Mouse (Mus musculus): ENCODE data around the gene Lrba. TPM values are rescaled to one million over a fixed set of nuclear protein-coding genes. Genes with fewer than 3 reads are reported as not detected.

The Lrba gene
- polyA plus RNA-seq, 1 experiment from 2014 or later = 7.3 TPM

DNA sequence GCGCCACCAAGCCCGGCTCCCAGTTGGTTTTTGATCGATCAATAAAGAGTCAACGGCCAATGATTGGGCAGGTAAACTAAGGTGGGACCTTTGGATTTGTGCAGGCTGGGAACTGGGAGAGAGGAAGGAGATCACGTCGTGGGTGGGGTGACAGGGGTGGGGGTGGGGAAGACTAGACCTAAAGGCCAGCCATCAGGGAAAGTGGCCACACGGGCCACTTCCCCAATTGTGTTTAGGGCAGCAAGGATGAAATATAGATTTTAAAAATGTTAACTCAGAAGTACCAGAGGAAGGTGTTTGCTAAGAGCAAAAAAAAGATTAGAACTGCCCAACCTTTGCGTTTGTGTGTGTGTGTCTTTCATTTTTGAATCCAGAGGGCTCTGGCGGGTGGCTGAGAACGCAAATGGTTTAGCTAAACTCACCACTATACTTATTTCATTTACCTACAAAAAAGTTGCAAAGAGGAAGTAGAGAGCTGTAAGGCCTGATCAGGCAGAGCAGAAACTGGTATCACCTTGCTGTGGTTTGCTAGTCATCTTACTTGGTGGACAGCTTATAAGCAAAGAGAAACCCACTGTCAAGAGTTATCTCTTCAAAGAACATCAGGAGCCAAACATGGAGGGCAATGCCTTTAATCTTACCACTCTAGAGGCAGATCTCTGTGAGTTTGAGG, 14.1 kb upstream of the Lrba start:
- 91% methylated on average over 10 of the region's 10 CpGs for WGBS
- no peaks in the 10 kb centered on the region for H3K27me3 ChIP-seq
- no peaks in the 10 kb centered on the region for H3K36me3 ChIP-seq
- H3K4me1 ChIP-seq = no peaks in the 10 kb centered on the region
- H3K4me3 ChIP-seq = no peak overlapping the region
- H3K9me3 ChIP-seq = no peaks in the 10 kb centered on the region
- no peak overlapping the region for H3K27ac ChIP-seq
- ATAC-seq (ENCODE audit: insufficient number of reproducible peaks, insufficient read depth, low FRiP score, low TSS enrichment) = no peak
- no peak overlapping the region for H3K9ac ChIP-seq
- H3K4me2 ChIP-seq (replicated peaks) = no peak overlapping the region

GRCm38 (mm10) chr3:86210959-86211358, 13.5 kb upstream of the Lrba start:
- WGBS = 83% methylated on average over 3 of the region's 3 CpGs
- H3K27me3 ChIP-seq = no peaks in the 10 kb centered on the region
- no peaks in the 10 kb centered on the region for H3K4me1 ChIP-seq
- no peak overlapping the region for H3K4me2 ChIP-seq (replicated peaks)
- H3K27ac ChIP-seq = no peak overlapping the region
- no peak for ATAC-seq (ENCODE audit: insufficient number of reproducible peaks, insufficient read depth, low FRiP score, low TSS enrichment)
- H3K9me3 ChIP-seq = no peaks in the 10 kb centered on the region
- no peak overlapping the region for H3K9ac ChIP-seq
- H3K36me3 ChIP-seq = no peaks in the 10 kb centered on the region
- no peak overlapping the region for H3K4me3 ChIP-seq

GRCm38 (mm10) chr3:86214248-86214647, 10.2 kb upstream of the Lrba start:
- no peak overlapping the region for H3K27ac ChIP-seq
- H3K9ac ChIP-seq = no peak overlapping the region
- H3K4me1 ChIP-seq = no peaks in the 10 kb centered on the region
- no peaks in the 10 kb centered on the region for H3K27me3 ChIP-seq
- H3K9me3 ChIP-seq = no peaks in the 10 kb centered on the region
- H3K36me3 ChIP-seq = no peaks in the 10 kb centered on the region
- no peak overlapping the region for H3K4me3 ChIP-seq
- ATAC-seq (ENCODE audit: insufficient number of reproducible peaks, insufficient read depth, low FRiP score, low TSS enrichment) = no peak
- H3K4me2 ChIP-seq (replicated peaks) = no peak overlapping the region
- WGBS = 89% methylated on average over 4 of the region's 4 CpGs

DNA sequence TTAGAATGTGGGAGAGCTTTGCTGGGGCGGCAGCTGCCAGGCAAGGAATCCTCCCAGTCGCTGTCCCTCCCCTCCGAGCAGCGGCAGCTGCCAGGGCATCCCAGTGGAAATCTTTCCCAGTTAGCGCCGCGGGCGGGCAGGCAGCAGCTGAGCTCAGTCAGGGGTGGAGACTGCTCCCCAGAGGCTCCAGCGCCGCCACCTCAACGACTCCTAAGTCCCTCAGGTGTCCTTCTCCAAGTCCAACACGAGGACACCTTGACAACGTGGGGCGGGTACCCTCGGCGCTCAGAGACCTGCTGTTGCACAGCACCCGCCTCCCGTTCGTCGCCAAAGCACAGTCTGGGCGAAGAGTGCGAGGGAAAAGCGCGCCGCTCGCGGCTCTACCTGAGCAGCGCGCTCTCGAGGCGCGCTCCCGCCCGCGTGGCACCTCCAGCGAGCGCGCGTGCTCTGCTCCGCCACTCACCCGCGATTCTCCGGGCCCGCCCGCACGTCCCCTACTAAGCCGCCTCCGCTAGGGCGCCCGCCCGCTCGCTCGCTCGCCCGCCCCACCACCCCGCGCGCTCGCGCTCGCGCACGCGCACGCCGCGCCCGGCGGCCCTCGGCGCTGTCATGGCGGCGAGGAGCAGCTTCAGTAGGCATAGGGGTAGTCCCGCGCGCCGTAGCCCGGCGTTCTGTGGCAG, 706 bp upstream of the Lrba start:
- H3K36me3 ChIP-seq = no peaks in the 10 kb centered on the region
- H3K27ac ChIP-seq = peak overlapping the region; percentile 90
- H3K9ac ChIP-seq = peak overlapping the region; percentile 73
- under 1% methylated on average over 75 of the region's 79 CpGs for WGBS
- peak; percentile 93 for ATAC-seq (ENCODE audit: insufficient number of reproducible peaks, insufficient read depth, low FRiP score, low TSS enrichment)
- no peaks in the 10 kb centered on the region for H3K27me3 ChIP-seq
- peak overlapping the region; percentile 91 for H3K4me3 ChIP-seq
- H3K9me3 ChIP-seq = no peaks in the 10 kb centered on the region
- peak overlapping the region; percentile 88 for H3K4me2 ChIP-seq (replicated peaks)
- H3K4me1 ChIP-seq = 0 out of 2 replicates have a peak, but pooled peaks cover 4% of the 10 kb centered on the region

DNA sequence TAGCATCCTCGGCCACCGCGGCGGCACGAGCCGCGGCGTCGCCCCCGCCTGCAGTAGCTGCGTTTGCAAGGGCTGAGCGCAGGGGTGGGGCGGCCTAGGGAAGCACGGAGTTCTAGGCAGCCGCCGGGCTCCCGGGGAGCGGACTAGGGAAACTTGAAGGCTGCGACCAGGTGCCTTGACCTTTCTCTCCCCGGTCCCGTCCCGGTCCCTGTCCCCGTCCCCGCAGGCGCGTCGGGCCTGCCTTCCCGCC, 241 bp upstream of the Lrba start:
- H3K36me3 ChIP-seq = no peaks in the 10 kb centered on the region
- no peaks in the 10 kb centered on the region for H3K9me3 ChIP-seq
- H3K4me2 ChIP-seq (replicated peaks) = peak overlapping the region; percentile 88
- peak overlapping the region; percentile 73 for H3K9ac ChIP-seq
- peak overlapping the region; percentile 91 for H3K4me3 ChIP-seq
- H3K4me1 ChIP-seq = 0 out of 2 replicates have a peak, but pooled peaks cover 4% of the 10 kb centered on the region
- 0% methylated on average over 21 of the region's 28 CpGs for WGBS
- H3K27me3 ChIP-seq = no peaks in the 10 kb centered on the region
- H3K27ac ChIP-seq = peak overlapping the region; percentile 90
- ATAC-seq (ENCODE audit: insufficient number of reproducible peaks, insufficient read depth, low FRiP score, low TSS enrichment) = no peak

GRCm38 (mm10) chr3:86231532-86232086, 7.1 kb downstream of the Lrba start:
- 58% methylated on average over 1 of the region's 1 CpGs for whole genome bisulfite sequencing
- H3K4me3 ChIP-seq = no peak overlapping the region
- no peak overlapping the region for H3K27ac ChIP-seq
- no peaks in the 10 kb centered on the region for H3K27me3 ChIP-seq
- no peak overlapping the region for H3K9ac ChIP-seq
- H3K9me3 ChIP-seq = no peaks in the 10 kb centered on the region
- no peak for ATAC-seq (ENCODE audit: insufficient number of reproducible peaks, insufficient read depth, low FRiP score, low TSS enrichment)
- H3K36me3 ChIP-seq = no peaks in the 10 kb centered on the region
- no peak overlapping the region for H3K4me2 ChIP-seq (replicated peaks)
- no peaks in the 10 kb centered on the region for H3K4me1 ChIP-seq

DNA sequence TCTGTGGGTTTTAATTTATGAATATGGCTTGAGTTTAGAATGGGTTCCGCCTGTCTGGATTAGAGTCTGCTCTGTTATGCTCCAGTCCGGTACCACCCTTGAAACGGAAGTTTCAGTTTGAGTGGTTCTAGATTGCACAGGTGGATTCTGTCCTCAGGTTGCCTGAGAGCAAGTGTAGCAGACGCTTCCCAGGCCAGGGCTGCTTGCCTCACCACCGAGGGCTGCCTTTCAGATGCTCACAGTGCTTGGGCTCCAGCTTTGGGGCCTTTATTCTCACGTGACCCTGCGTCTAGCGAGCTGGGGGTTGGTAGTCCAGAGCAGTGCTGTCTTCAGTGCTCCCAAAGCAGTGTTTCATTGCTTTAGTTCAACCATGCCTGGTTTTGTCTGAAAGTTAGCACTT, 22.7 kb downstream of the Lrba start:
- H3K4me1 ChIP-seq = no peaks in the 10 kb centered on the region
- H3K4me3 ChIP-seq = no peak overlapping the region
- no peaks in the 10 kb centered on the region for H3K9me3 ChIP-seq
- H3K4me2 ChIP-seq (replicated peaks) = no peak overlapping the region
- WGBS = 65% methylated on average over 8 of the region's 8 CpGs
- no peak for ATAC-seq (ENCODE audit: insufficient number of reproducible peaks, insufficient read depth, low FRiP score, low TSS enrichment)
- H3K27me3 ChIP-seq = no peaks in the 10 kb centered on the region
- no peak overlapping the region for H3K9ac ChIP-seq
- no peak overlapping the region for H3K27ac ChIP-seq
- H3K36me3 ChIP-seq = no peaks in the 10 kb centered on the region

- Histone ChIP-seq H3K27me3 (no peaks in the 10 kb centered on the region), H3K4me3 (no peak overlapping the region), H3K4me2 (replicated peaks) (no peak overlapping the region), H3K4me1 (no peaks in the 10 kb centered on the region), H3K9ac (no peak overlapping the region), H3K27ac (no peak overlapping the region), H3K36me3 (no peaks in the 10 kb centered on the region), H3K9me3 (no peaks in the 10 kb centered on the region)
- no peak for ATAC-seq (ENCODE audit: insufficient number of reproducible peaks, insufficient read depth, low FRiP score, low TSS enrichment)
- WGBS = 83% methylated on average over 1 of the region's 1 CpGs
Measured at GRCm38 (mm10) chr3:86251212-86251611, 26.7 kb downstream of the Lrba start.

DNA sequence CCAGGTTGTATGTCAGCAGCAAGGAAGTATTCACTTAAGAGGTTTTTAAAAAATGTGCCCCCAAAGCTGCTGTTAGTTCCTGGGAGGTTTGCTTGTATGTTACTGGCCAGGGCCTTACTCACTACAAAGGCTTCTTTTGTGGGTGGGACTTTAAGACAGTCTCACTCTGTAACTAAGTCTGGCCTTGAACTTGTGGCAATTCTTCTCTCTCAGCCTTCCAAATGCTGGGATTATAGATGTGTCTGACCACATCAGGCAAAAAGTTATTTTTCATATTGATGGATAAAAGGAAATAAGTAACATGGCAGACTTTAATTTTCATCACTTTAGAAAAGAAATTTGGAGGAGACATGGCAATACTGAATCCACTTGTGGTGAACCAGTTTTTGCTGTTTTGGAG, 28.1 kb downstream of the Lrba start:
- ATAC-seq (ENCODE audit: insufficient number of reproducible peaks, insufficient read depth, low FRiP score, low TSS enrichment) = no peak
- H3K9ac ChIP-seq = no peak overlapping the region
- H3K4me1 ChIP-seq = no peaks in the 10 kb centered on the region
- no peak overlapping the region for H3K27ac ChIP-seq
- H3K4me3 ChIP-seq = no peak overlapping the region
- no peak overlapping the region for H3K4me2 ChIP-seq (replicated peaks)
- H3K36me3 ChIP-seq = no peaks in the 10 kb centered on the region
- H3K27me3 ChIP-seq = no peaks in the 10 kb centered on the region
- no peaks in the 10 kb centered on the region for H3K9me3 ChIP-seq

GRCm38 (mm10) chr3:86253071-86253470, 28.6 kb downstream of the Lrba start:
- ATAC-seq (ENCODE audit: insufficient number of reproducible peaks, insufficient read depth, low FRiP score, low TSS enrichment) = no peak
- H3K9me3 ChIP-seq = no peaks in the 10 kb centered on the region
- H3K4me3 ChIP-seq = no peak overlapping the region
- H3K36me3 ChIP-seq = no peaks in the 10 kb centered on the region
- H3K9ac ChIP-seq = no peak overlapping the region
- H3K4me1 ChIP-seq = no peaks in the 10 kb centered on the region
- no peaks in the 10 kb centered on the region for H3K27me3 ChIP-seq
- no peak overlapping the region for H3K4me2 ChIP-seq (replicated peaks)
- 76% methylated on average over 3 of the region's 3 CpGs for WGBS
- no peak overlapping the region for H3K27ac ChIP-seq

- Histone ChIP-seq H3K9ac (no peak overlapping the region), H3K9me3 (no peaks in the 10 kb centered on the region), H3K4me2 (replicated peaks) (no peak overlapping the region), H3K27ac (no peak overlapping the region), H3K27me3 (no peaks in the 10 kb centered on the region), H3K4me1 (no peaks in the 10 kb centered on the region), H3K36me3 (no peaks in the 10 kb centered on the region), H3K4me3 (no peak overlapping the region)
- 67% methylated on average over 1 of the region's 1 CpGs for WGBS
- ATAC-seq (ENCODE audit: insufficient number of reproducible peaks, insufficient read depth, low FRiP score, low TSS enrichment) = no peak
Measured at GRCm38 (mm10) chr3:86253791-86254190, 29.3 kb downstream of the Lrba start.

- Histone ChIP-seq H3K9me3 (no peaks in the 10 kb centered on the region), H3K4me2 (replicated peaks) (no peak overlapping the region), H3K27me3 (no peaks in the 10 kb centered on the region), H3K36me3 (no peaks in the 10 kb centered on the region), H3K4me1 (no peaks in the 10 kb centered on the region), H3K9ac (no peak overlapping the region), H3K4me3 (no peak overlapping the region), H3K27ac (no peak overlapping the region)
- WGBS = 3% methylated on average over 1 of the region's 1 CpGs
- ATAC-seq (ENCODE audit: insufficient number of reproducible peaks, insufficient read depth, low FRiP score, low TSS enrichment) = no peak
Measured at GRCm38 (mm10) chr3:86268074-86268702, 43.7 kb downstream of the Lrba start.

All from embryonic facial prominence, embryonic 12.5 days (tissue).